Mouse (Mus musculus): ENCODE results near the gene Col18a1.

The Col18a1 gene

DNA sequence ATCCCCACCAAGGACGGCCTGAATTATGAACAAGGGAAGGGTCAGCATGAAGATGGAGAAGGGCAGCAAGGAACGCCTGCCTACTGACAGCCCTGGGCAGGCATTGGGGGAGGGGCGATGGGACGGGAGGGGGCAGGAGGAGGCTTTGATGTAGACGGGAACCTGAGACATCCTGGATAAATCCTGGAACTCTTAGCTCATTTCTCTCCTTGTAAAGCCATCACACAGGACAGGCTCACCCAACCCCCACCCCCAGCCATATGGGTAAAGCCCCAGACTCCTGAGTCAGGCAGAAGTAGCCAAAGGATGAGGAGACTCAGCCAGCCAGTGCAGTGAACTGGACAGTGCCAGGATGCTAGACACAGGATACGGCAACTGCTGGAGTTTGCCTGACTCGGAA, 161.4 kb downstream of the Col18a1 start:
- no peak for DNase-seq
